Mouse (Mus musculus) thymus, postnatal 14 days (tissue): ENCODE measurements around the gene Gm49322.

Experiments
- DNase-seq: peaks from one replicate; pipeline ENCODE4 v3.0.0; 2021

Gene Gm49322

GRCm38 (mm10) chr10:80584045-80584488 is 21.8 kb upstream of the Gm49322 start:
- peak; percentile 39 for DNase-seq

DNA sequence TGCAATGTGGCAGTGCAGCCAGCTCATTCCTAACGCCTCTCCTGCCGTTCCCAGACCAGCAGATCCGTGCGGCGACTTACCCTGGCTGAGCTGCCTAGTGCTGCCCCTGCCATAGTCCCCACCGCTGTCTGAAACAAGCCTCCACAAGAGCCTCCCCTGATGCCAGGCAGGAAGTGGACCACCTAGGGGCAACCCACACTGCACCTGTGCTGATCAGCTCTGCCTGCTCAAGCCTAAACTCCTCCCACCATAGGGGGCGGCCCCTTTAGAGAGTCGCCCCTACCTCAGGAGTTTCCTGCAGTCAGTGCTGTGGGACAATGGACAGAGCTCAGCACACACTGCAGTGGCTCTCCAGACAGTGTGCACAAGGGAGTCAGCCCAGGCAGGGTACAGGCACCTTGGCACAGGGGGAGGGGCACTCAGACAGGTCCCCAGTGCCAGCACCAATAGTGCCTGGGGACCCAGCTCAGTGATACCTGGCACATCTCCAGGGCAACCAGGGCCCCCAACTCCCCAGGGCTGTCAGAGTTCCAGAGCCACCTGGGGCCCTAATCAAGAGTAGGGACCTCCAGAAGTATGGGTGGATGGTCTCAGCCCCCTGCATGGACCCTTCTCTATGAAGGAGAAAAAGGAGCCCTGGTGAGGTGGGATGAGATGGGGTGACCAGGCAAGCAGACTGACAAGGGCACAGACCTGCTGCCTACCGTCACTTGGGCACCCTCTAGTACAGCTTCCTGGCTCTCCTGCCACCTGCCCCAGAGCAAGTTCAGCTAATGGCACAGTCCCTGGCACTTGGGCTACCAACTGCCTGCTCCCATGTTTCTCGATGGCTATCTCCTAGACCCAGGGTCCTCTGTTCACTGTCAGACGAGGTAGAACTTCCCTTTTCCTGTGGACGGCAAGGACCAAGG is 20.9 kb upstream of the Gm49322 start:
- DNase-seq, result peak; percentile 78

DNA sequence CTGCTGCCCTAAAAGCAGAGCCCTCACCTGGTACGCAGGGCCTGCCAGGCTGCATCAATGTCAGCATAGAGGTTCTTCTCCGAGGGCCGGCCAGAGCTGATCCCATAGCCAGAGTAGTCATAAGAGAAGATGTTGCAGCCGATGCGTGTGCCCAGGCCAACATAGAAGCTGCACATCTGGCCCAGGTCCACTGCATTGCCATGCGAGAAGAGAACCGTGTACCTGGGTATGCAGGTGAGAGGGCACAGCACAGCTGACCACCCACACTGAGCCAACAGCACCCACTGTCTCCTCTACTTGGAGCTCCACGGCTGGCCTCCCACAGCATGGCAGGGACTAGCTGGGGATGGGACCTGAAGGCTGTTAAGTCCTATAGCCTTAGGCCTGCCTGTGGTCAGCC is 20.2 kb upstream of the Gm49322 start:
- DNase-seq, result no peak

DNA sequence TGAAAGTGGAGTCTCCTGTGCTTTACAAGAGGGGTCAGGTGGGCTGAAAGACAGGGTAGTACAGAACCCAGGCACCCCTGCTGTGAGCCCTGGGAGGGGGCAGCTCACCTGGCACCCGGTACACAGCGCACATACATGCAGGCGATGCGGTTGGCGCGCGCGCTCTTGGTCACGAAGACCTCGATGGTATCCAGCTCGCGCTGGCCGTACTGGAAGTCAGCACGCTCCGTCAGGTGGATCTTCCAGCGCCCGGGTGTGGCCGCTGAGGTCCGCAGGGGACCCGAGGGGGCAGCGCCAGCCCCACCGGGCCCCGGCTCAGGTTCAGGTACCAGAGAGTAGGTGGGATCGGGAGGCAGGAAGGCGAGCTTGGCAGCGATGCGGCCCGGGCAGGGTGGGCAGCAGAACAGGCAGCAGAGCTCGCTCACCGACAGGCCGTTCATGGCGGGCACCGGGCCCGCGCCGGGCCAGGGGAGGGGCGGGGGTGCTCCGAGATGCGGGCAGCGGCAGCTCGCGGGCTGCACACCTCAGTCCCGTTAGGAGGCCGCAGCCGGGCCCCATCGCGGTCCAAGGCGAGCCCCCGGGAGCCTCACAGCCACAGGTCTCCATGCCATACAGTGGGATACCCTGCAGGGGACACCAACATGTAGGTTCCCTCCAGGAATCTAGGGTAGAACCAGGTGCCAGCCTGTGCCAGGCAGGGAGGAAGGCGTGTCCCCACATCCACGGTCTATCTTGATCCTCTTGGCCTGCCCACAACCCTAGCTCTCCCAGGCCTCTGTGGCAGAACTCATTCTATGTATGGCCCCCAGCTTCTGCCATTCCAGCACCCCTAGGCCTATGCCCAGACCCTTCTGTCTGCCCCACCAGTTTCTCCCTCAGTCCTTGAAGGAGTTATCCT is 19.2 kb upstream of the Gm49322 start:
- DNase-seq, result peak; percentile 14

DNA sequence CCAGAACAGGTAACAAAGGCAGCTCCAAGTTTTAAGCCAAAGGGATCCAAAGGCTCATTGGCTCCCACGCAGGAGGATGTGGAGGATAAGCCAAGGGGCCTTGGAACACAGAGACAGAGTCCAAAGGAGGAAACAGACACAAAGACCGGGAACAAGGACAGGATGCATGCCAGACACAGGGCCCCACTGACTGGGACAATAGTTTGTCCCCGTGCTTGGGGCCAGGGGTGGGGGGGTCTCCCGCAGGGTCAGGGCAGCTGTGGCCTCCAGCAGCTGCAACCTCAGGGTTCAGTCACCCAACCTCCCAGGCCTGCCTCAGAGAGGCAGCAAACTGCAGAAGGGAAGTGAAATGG is 18.5 kb upstream of the Gm49322 start:
- peak; percentile 3 for DNase-seq

DNA sequence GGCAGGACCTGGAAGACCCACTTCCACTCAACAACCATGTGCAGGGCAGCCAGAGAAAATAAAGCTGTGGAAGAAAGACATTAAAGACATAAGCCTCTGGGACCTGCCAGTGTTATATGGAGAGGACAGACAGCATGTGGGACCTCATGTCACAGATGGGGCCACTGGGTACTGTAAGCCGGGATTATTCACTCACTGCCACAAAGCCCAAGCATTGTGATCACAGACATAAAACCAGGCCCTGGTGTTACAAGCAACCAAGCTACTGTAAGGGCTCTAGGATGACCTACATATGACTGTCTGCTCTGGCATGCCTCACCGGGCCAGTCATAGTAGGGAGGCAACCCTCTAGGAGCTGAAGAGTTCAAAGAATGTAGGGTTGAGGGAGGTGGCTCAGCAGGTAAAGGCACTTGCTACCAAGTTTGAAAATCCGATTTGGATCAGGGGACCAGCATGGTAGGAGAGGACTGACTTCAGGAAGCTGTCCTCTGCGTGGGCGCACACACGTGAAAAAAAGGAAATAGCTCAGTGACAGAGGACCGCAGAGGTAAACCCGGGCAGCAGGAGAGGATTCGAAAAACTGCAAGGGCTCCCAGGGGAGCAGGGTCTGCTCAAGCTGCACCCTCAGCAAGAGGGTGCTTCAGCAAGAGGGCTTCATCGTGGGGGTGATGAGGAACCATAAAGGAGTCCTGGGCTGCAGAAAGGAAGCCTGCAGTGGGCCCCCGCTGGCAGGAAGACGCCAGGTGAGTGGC is 16.5 kb upstream of the Gm49322 start:
- peak; percentile 41 for DNase-seq

GRCm38 (mm10) chr10:80589879-80590854 is 15.7 kb upstream of the Gm49322 start, which contains the start of gene Abhd17a:
Gene Abhd17a (minus strand): TSS chr10:80590341.
- peak; percentile 96 for DNase-seq

- DNase-seq, result no peak
Observed at GRCm38 (mm10) chr10:80596318-80596717, 9.5 kb upstream of the Gm49322 start.

DNA sequence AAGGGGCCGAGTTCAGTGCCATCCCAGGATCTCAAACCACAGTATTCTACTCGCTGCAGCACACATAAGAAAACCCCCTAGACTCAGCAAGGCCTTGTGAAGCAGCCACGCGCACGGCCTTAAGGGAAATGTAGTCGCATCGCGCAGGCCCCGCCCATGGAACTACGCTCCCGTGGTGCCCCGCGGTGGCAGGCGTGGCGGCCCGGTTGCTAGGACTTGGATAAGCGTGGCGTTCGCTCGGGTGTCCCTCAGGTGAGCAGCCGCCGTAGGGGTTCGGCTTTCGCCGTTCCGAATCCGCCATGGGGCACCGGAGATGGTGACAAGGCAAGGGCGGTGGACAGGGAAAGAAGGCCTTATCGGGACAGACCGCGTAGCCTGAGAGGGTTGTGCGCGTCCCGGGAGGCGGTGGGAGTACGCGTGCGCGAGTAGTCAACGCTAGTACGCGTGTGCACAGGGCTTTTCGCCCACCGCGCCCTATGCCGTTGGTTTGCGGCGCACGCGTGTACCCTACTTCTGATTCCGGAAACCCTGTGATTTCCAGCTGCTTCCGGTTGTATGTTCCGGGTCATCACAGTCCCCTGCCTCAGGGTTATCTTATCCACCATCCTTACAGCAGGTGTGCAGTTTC is 3.0 kb upstream of the Gm49322 start, which contains the start of the genes Scamp4 and Adat3:
Gene Scamp4, plus strand, starts transcription at position 175 of the 628 bp plus-strand sequence.
Gene Adat3, plus strand, starts transcription at position 183 of the 628 bp plus-strand sequence.
- peak; percentile 96 for DNase-seq

DNA sequence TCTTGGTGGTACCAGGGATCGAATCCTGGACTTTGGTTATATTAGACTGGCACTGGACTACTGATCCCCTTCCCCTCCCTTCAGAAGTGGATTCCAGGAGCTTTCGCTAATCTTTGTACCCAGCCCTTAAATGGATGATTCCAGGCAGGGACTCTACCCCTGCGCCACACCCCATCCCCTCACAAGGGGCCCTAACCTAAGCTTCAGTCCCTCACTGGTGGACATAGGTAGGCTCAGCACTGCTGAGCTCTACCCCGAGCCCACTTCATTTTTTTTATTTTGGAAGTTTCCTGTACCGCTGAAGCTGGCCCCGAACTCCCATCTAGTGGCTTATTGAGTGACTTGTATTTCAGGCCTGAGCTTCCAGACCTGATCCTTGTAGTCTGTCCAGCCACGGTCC is 2.5 kb upstream of the Gm49322 start:
- no peak for DNase-seq

GRCm38 (mm10) chr10:80604001-80604509 is 1.8 kb upstream of the Gm49322 start:
- peak; percentile 54 for DNase-seq

DNA sequence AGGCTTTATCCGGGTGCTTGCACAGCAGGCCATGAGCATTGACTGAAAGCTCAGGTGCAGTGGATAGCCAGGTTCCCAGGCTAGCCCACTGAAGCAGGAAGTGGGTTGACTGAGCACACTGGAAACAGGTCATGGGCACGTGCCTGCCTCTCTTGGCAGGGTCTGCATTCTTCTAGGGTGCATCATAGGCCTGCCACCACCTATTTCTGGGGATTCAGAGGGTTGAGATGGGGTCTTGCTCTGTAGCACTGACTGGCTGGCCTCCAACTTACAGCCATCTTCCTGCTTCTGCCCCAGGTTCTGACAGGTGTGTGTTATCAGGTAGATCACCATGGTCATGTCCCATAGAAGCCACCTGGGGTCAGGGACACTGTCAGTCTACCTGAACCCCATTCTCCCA is 833 bp upstream of the Gm49322 start:
- peak; percentile 11 for DNase-seq

GRCm38 (mm10) chr10:80606306-80606705 is 485 bp downstream of the Gm49322 start:
- peak; percentile 76 for DNase-seq

DNA sequence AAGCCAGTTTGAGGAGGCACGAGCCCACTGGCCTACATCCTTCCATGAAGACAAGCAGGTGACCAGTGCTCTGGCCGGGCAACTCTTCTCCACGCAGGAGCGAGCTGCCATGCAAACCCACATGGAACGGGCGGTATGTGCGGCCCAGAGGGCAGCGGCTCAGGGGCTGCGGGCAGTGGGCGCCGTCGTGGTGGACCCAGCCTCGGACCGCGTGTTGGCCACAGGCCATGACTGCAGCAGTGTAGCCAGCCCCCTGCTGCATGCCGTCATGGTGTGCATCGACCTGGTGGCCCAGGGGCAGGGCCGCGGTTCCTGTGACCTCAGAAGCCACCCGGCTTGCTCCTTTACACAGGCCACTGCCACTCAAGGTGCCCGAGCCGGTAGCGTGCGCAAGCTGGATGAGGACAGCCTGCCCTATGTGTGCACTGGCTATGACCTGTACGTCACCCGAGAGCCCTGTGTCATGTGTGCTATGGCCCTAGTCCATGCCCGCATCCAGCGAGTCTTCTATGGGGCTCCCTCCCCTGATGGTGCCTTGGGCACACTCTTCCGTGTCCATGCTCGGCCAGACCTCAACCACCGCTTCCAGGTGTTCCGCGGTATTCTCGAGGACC is 1.0 kb downstream of the Gm49322 start:
- DNase-seq, result no peak

DNA sequence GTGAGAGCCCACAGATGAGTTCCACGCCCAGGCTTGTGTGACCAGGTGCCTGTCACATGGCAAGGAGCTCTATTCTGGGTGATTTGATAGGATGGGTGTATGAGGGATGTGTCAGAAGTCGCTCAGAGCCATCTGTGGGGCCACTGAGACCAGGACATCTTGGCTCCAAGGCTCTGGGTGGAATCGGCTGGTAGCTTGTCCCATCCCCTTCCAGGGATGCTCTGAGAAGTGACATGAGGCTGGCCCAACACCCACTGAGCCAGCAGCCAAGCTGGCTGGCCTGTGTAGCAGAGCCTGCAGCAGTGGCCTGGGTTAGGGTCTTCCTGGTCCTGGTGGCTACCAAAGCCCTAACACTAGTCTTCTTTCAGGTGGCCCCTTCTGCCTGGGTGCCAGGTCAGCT is 2.6 kb downstream of the Gm49322 start:
- peak; percentile 3 for DNase-seq

DNA sequence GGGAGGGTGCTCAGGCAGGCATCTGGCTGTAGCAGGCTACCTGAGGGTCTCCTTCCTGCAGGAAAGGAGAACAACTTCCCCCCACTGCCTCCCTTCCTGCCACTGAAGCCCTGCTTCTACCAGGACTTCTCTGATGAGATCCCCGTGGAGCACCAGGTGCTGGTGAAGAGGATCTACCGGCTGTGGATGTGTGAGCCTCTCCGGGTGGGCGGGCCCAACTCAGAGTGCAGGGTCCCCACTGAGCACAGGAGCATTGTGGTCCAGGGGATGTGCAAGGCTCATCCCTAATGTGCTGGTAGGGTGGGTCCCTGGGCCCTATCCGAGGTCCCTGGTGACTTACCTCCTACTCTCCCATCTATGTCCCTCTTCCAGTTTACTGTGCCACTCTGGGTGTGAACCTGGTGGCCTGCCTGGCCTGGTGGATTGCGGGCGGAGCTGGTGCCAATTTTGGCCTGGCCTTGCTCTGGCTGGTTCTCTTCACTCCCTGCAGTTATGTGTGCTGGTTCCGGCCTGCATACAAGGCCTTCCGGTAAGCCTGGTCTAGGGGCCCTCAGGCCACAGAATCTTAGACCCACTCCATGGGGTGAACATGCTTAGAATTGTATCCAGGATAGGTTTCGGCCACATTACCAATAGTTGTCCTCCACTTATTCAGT is 3.6 kb downstream of the Gm49322 start:
- DNase-seq, result no peak

GRCm38 (mm10) chr10:80610116-80610785 is 4.4 kb downstream of the Gm49322 start:
- DNase-seq, result peak; percentile 5

GRCm38 (mm10) chr10:80611024-80611423 is 5.2 kb downstream of the Gm49322 start:
- peak; percentile 89 for DNase-seq

DNA sequence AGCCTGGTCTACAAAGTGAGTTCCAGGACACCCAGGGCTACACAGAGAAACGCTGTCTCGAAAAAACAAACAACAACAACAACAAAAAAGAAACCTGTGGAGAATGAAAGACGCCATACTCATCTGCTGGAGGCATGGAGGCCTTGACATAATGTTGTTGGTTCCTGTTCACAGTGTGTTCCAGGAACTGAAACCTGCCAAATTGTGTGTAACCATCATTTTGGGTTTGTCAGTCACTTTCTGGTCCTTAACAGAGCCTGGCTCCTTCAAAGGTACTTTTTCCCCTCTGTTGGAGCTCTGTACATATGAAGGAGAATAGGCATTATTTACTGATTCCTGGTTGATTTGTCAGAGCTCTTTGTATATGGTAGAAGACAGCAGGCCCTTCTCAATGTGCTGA is 6.1 kb downstream of the Gm49322 start:
- no peak for DNase-seq
